Mouse (Mus musculus) ES-CJ7 (cell line): ENCODE results near the gene Plxnd1.

ENCODE experiments used
- DNase-seq: peaks from one replicate; pipeline ENCODE4 v3.0.0; 2011; ENCODE audit warnings: low read depth, low spot score

Gene Plxnd1

GRCm38 (mm10) chr6:115999227-115999626, 4.4 kb upstream of the Plxnd1 start:
- DNase-seq: peak; percentile 45

GRCm38 (mm10) chr6:115998758-115999157, 4.0 kb upstream of the Plxnd1 start:
- no peak for DNase-seq

- DNase-seq: no peak
Observed at GRCm38 (mm10) chr6:115997726-115998311, 3.0 kb upstream of the Plxnd1 start.

GRCm38 (mm10) chr6:115996171-115996851, 1.5 kb upstream of the Plxnd1 start:
- DNase-seq: no peak

GRCm38 (mm10) chr6:115995531-115995941, 731 bp upstream of the Plxnd1 start:
- no peak for DNase-seq

GRCm38 (mm10) chr6:115994146-115994876, 494 bp downstream of the Plxnd1 start:
- no peak for DNase-seq

- no peak for DNase-seq
Observed at GRCm38 (mm10) chr6:115993463-115994145, 1.2 kb downstream of the Plxnd1 start.

GRCm38 (mm10) chr6:115992981-115993380, 1.8 kb downstream of the Plxnd1 start:
- DNase-seq: no peak

GRCm38 (mm10) chr6:115991881-115992620, 2.8 kb downstream of the Plxnd1 start:
- no peak for DNase-seq

- no peak for DNase-seq
Observed at GRCm38 (mm10) chr6:115991108-115991880, 3.5 kb downstream of the Plxnd1 start.

- DNase-seq: no peak
Observed at GRCm38 (mm10) chr6:115990479-115990878, 4.3 kb downstream of the Plxnd1 start.

- no peak for DNase-seq
Observed at GRCm38 (mm10) chr6:115990056-115990455, 4.7 kb downstream of the Plxnd1 start.

GRCm38 (mm10) chr6:115989607-115990006, 5.2 kb downstream of the Plxnd1 start:
- DNase-seq: no peak

- DNase-seq: no peak
Observed at GRCm38 (mm10) chr6:115989032-115989431, 5.8 kb downstream of the Plxnd1 start.

- no peak for DNase-seq
Observed at GRCm38 (mm10) chr6:115987096-115987747, 7.6 kb downstream of the Plxnd1 start.

GRCm38 (mm10) chr6:115986472-115987095, 8.2 kb downstream of the Plxnd1 start:
- DNase-seq: no peak

GRCm38 (mm10) chr6:115985622-115986021, 9.2 kb downstream of the Plxnd1 start:
- DNase-seq: no peak

- no peak for DNase-seq
Observed at GRCm38 (mm10) chr6:115984580-115984979, 10.2 kb downstream of the Plxnd1 start.

- no peak for DNase-seq
Observed at GRCm38 (mm10) chr6:115983306-115984038, 11.3 kb downstream of the Plxnd1 start.
